Mouse (Mus musculus) neural tube, embryonic 12.5 days (tissue): Measurements from ENCODE around the gene Krt42. TPM values are rescaled to one million over a fixed set of nuclear protein-coding genes. Genes with fewer than 3 reads are reported as not detected.
"Not testable (repeated sequence)": the region's sequence is repeated elsewhere in the genome, so short reads cannot be mapped to it uniquely, and the experiment has no call there.

Source experiments
- ATAC-seq: fragments of 200-750 bp; cut with Nextera tagmentation; 2 replicates; pipeline ENCODE4 v1.8.0; 2017; ENCODE audit warnings: low read depth, mild to moderate bottlenecking, moderate TSS enrichment, moderate library complexity; ENCODE audit not compliant: low FRiP score
- H3K27ac ChIP-seq: fragments of 300-500 bp; sonication (generic); 2 replicates; pipeline ENCODE4 v1.5.1; 2016
- H3K27me3 ChIP-seq: fragments of 300-500 bp; sonication (generic); replicated peaks from 2 replicates; pipeline ENCODE4 v1.6.1; 2016; ENCODE audit warnings: mild to moderate bottlenecking
- H3K36me3 ChIP-seq: fragments of 300-500 bp; sonication (generic); 2 replicates; pipeline ENCODE4 v1.6.1; 2016; ENCODE audit warnings: mild to moderate bottlenecking
- H3K4me1 ChIP-seq: fragments of 300-500 bp; sonication (generic); 2 replicates; pipeline ENCODE4 v1.6.1; 2016
- H3K4me2 ChIP-seq: fragments of 300-500 bp; sonication (generic); replicated peaks from 2 replicates; pipeline ENCODE4 v1.6.1; 2016; ENCODE audit warnings: mild to moderate bottlenecking
- H3K4me3 ChIP-seq: fragments of 300-500 bp; sonication (generic); 2 replicates; pipeline ENCODE4 v1.5.1; 2016
- H3K9ac ChIP-seq: fragments of 300-500 bp; sonication (generic); 2 replicates; pipeline ENCODE4 v1.6.1; 2016; ENCODE audit warnings: mild to moderate bottlenecking
- H3K9me3 ChIP-seq: fragments of 300-500 bp; sonication (generic); 2 replicates; pipeline ENCODE4 v1.6.1; 2016; ENCODE audit warnings: mild to moderate bottlenecking
- WGBS: fragments of 180-500 bp; shearing (Covaris S2); methylation state at CpG from one replicate; pipeline ENCODE4 v1.1.7; 2016; 5-methylcytosine and 5-hydroxymethylcytosine counted together
- polyA plus RNA-seq: library from polyadenylated mRNA; unstranded; fragments of >200 nt; fragmentation: Nextera tagmentation; extraction: Ambion mirVana; gene quantifications from 2 replicates; pipeline ENCODE4 v1.2.1, GENCODE M21; 2016

Gene Krt42
- polyA plus RNA-seq, 1 experiment from 2014 or later: not detected

DNA sequence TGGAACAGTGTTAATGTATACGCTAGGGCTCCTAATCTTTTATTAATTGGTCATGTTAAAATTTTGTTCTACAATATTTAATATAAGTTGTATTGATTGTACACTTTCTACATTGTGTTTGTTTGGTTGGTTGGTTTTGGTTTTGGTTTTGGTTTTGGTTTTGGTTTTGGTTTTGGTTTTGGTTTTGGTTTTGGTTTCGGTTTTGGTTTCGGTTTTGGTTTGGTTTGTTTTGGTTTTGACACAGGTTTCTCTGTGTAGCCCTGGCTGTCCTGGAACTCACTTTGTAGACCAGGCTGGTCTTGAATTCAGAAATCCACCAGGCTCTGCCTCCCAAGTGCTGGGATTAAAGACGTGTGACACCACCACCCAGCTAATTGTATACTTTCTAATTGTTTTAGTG is 29.4 kb downstream of the Krt42 start:
- not testable (repeated sequence) for H3K9me3 ChIP-seq, H3K4me1 ChIP-seq, H3K36me3 ChIP-seq, H3K4me2 ChIP-seq, H3K9ac ChIP-seq, ATAC-seq, H3K4me3 ChIP-seq, H3K27me3 ChIP-seq, H3K27ac ChIP-seq
- 89% methylated on average over 4 of the region's 4 CpGs for WGBS

GRCm38 (mm10) chr11:100221741-100222140 is 47.9 kb downstream of the Krt42 start:
- 32% methylated on average over 8 of the region's 8 CpGs for WGBS
- Histone ChIP-seq H3K4me2 (no peak overlapping the region), H3K27me3 (no peaks in the 10 kb centered on the region), H3K9me3 (peaks cover 5% of the 10 kb centered on the region; the same call in 1 of the 2 replicates), H3K4me1 (no peaks in the 10 kb centered on the region), H3K4me3 (no peak overlapping the region), H3K27ac (no peak overlapping the region), H3K9ac (no peak overlapping the region), H3K36me3 (no peaks in the 10 kb centered on the region)
- no peak for ATAC-seq

- Histone ChIP-seq H3K9me3 (no peaks in the 10 kb centered on the region), H3K27me3 (no peaks in the 10 kb centered on the region), H3K27ac (no peak overlapping the region), H3K4me3 (no peak overlapping the region), H3K36me3 (no peaks in the 10 kb centered on the region), H3K4me2 (no peak overlapping the region), H3K9ac (no peak overlapping the region), H3K4me1 (no peaks in the 10 kb centered on the region)
- no peak for ATAC-seq
- WGBS: 82% methylated on average over 4 of the region's 4 CpGs
Observed at GRCm38 (mm10) chr11:100219304-100219703, 50.4 kb downstream of the Krt42 start.

Other genes with a start within 250 kb of the Krt42 start
- not detected in 2 replicates for gene Krt33b, start 240.0 kb downstream of the Krt42 start, polyA plus RNA-seq
- gene Krt34, start 228.3 kb downstream of the Krt42 start, polyA plus RNA-seq: not detected in 2 replicates
- gene Krt31, start 219.3 kb downstream of the Krt42 start, polyA plus RNA-seq: not detected in 2 replicates
- not detected in 2 replicates for gene Krt32, start 181.6 kb downstream of the Krt42 start, polyA plus RNA-seq
- gene Krt35, start 173.6 kb downstream of the Krt42 start, polyA plus RNA-seq: not detected in 2 replicates
- gene Krt36, start 164.2 kb downstream of the Krt42 start, polyA plus RNA-seq: not detected in 2 replicates
- gene Krt13, start 148.3 kb downstream of the Krt42 start, polyA plus RNA-seq: 0.23 and 0.52 TPM in 2 replicates
- gene Krt15, start 133.9 kb downstream of the Krt42 start, polyA plus RNA-seq: 8.0 and 8.5 TPM in 2 replicates
- 3.4 and 3.7 TPM in 2 replicates for gene Krt19, start 121.2 kb downstream of the Krt42 start, polyA plus RNA-seq
- 0.11 TPM in 1 of 2 replicates, not detected in the other for gene Krt9, start 76.6 kb downstream of the Krt42 start, polyA plus RNA-seq
- 10.5 and 11.6 TPM in 2 replicates for gene Krt14, start 62.3 kb downstream of the Krt42 start, polyA plus RNA-seq
- gene Krt16, start 21.0 kb downstream of the Krt42 start, polyA plus RNA-seq: not detected in 2 replicates
- 2.7 TPM in 2 replicates for gene Krt17, start 8.8 kb downstream of the Krt42 start, polyA plus RNA-seq
- 1,410 and 1,478 TPM in 2 replicates for gene Eif1, start 50.0 kb upstream of the Krt42 start, polyA plus RNA-seq
- not detected in 2 replicates for gene Gast, start 64.5 kb upstream of the Krt42 start, polyA plus RNA-seq
- gene Hap1, start 86.3 kb upstream of the Krt42 start, polyA plus RNA-seq: 39.9 and 42.0 TPM in 2 replicates
- gene Jup, start 127.9 kb upstream of the Krt42 start, polyA plus RNA-seq: 71.5 and 81.0 TPM in 2 replicates
- 25.6 and 26.7 TPM in 2 replicates for gene P3h4, start 145.0 kb upstream of the Krt42 start, polyA plus RNA-seq
- gene Fkbp10, start 145.8 kb upstream of the Krt42 start, polyA plus RNA-seq: 41.8 and 46.9 TPM in 2 replicates
- gene Nt5c3b, start 171.9 kb upstream of the Krt42 start, polyA plus RNA-seq: 101 and 105 TPM in 2 replicates
- 0.76 and 1.1 TPM in 2 replicates for gene Klhl10, start 172.0 kb upstream of the Krt42 start, polyA plus RNA-seq
- 12.3 and 12.4 TPM in 2 replicates for gene Klhl11, start 202.9 kb upstream of the Krt42 start, polyA plus RNA-seq